Mouse (Mus musculus) spleen, embryonic (tissue): Measurements from ENCODE around the gene Ciao1.
"Not testable (repeated sequence)": the region's sequence is repeated elsewhere in the genome, so short reads cannot be mapped to it uniquely, and the experiment has no call there.

Source experiments
- CTCF ChIA-PET: fragments of 350-600 bp; sonication (Branson Sonifier 250); formaldehyde crosslinking; loops from one replicate; lab custom pipeline; 2022; lab: Charles Lee

The Ciao1 gene

DNA sequence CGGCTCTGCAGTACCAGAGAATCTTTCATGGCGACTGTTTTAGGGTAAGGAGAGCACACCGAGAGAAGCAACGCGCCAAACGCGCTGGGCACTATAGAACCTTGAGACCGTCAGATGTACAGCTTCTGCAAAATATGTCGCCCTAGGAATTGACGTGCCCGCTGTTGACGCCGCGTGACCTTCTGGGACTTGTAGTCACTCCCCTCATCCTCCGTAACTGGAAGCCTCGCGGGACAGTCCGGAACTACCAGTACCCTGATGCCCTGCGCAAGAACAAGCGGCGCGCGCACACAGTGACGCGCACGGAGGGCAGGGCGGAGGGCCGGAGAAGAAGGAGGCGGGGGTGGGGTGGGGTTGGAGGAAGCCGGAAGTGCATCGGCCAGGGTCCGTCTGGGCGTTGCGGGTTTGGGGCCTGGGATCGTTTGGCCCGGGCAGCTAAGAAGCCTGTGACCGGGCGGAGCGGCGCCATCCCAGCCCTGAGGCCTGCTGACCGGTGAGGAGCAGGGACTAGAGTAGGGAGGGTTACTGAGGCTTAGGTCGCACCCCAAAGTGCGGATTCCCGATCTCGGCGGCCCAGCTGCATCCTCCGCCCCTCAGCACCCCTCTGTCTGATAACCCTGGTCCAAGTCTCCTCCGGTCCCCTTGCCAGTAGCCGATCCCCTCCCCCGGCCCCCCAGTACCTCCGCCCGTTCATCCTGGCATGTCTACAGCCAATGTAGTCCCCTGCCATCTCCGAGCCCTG lies at the start of gene Ciao1, which contains the start of gene Tmem127:
Gene Ciao1, minus strand, starts transcription at position 225 of the 742 bp plus-strand sequence.
Gene Tmem127, plus strand, starts transcription at position 317 of the 742 bp plus-strand sequence.
- CTCF ChIA-PET, result interaction anchor here (1.1 kb wide), 1 partner anchor 93 kb away, joined by 3 read pairs; no protein-coding TSS in a partner anchor

- CTCF ChIA-PET, result no interaction called here
These were observed 49.6 kb upstream of the Ciao1 start for GRCm38 (mm10) chr2:127297001-127297805.

DNA sequence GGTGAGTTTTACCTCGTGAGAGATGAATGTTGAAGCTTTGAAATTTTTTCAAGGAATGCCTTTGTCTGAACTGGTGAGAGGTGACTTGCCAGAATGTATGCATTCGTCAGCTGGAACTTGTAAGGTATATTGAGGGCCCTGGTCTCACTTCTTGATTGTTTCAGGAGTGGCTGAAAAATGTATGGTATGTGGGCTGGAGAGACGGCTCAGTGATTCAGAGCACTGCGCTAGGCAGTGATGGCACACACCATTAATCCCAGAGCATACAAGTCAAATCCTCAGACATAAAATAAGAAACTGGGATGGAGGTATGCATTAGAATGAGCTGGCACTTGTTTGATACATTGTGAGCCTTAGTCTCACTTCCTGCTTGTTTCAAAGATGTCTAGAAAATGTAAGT lies 44.6 kb upstream of the Ciao1 start:
- CTCF ChIA-PET, result no interaction called here

- CTCF ChIA-PET, result no interaction called here
These were observed 30.5 kb upstream of the Ciao1 start for GRCm38 (mm10) chr2:127278162-127278561.

DNA sequence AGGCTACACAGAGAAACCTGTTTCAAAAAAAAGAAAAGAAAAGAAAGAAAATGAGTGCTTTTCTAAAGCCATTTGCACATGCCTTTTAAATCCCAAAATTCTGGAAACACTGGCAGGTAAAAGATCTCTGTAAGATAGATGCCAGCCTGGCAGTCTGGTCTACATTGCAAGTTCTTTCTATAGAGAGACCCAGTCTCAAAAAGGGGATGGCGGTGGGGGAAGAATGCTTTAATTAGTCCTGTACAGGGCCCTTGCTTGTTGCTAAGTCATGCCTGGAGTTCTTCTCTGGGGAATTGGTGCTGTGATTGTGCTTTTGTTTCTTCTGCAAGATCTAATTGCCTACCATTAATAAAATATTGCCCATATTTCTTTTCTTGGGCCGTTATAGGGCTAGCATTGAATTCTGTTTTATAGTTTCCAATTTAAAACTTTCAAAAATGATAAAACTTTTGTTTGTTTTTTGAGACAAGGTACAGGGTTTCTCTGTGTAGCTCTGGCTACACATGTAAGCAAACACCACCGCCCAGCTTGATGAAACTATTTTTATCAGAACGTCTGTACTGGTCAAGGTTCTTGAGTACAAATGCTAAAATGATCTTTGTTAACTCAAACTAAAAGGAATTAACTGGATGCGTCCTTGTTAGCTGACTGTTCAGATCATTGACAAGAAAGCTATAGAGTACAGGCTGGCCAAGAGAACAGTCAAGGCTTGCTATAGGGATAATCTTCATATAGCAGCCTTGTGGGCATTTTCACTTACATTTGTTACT lies 28.1 kb upstream of the Ciao1 start:
- CTCF ChIA-PET, result interaction anchor here (0.6 kb wide), 1 partner anchor 1022 kb away, joined by 5 read pairs; no protein-coding TSS in a partner anchor

DNA sequence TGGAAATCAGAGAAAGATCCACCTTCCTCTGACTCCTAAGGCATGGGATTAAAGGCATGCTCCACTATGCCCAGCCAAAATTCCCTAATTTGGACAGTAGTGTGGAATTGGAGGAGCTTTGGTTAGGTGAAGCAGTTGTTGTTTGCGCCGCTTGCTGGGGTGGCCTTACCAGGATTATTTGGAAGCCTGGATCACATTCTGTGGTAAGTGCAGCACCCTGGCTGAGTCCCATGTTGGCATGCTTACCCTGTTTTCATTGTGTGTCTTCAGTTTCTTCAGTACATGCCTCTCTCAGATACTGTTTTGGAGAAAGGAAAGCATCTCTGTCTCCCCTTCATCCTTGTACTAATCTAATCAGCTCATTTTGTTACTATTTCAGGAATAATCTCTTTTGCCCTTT lies 27.0 kb upstream of the Ciao1 start:
- CTCF ChIA-PET, result no interaction called here

GRCm38 (mm10) chr2:127272806-127273205 lies 25.2 kb upstream of the Ciao1 start:
- CTCF ChIA-PET, result no interaction called here

GRCm38 (mm10) chr2:127272049-127272448 lies 24.4 kb upstream of the Ciao1 start:
- CTCF ChIA-PET, result not testable (repeated sequence)

- CTCF ChIA-PET, result interaction anchor here (0.5 kb wide), 1 partner anchor 24 kb away, joined by 3 read pairs; no protein-coding TSS in a partner anchor
These were observed 23.5 kb upstream of the Ciao1 start for GRCm38 (mm10) chr2:127271042-127271515.

GRCm38 (mm10) chr2:127270300-127271041 lies 22.9 kb upstream of the Ciao1 start:
- CTCF ChIA-PET, result interaction anchor here (0.5 kb wide), 1 partner anchor 24 kb away, joined by 3 read pairs; no protein-coding TSS in a partner anchor

DNA sequence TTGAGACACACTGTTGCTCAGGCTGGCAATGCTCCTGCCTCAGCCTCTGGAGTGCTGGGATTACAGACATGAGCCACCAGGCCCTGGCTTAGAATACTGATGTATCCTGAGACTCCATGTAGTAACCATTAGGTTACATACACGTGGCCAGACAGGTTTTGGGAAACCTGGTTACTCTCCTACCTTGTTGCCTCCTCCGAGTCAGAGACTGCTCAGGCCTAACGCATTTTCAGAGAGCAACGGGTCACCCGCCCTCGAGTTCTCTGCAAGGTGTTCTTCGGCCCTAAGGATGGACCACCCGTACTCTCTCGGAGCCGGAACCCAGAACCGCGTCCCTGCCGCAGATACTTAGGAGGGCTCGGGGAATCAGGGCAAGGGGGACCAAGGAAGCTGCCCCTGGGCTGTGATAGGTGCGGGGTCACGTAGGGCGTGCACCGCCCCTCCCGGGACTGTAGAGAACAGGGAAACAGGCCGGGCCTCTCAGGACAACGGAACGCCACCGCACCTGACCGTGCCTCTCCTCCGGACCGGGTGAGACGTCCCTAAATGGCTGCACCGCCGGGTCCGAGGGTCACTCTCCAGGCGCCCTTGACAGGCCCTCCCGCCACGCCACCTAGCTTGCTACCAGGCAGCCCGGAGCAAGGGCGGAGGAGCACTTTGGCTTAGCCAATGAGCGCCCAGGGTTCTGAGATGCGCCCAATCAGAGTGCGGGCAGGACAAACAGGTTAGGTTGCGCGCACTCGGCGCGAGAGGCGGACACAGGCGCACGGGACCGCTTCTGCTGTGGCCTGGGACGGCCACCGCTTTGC lies 22.1 kb upstream of the Ciao1 start, which contains the start of gene Stard7:
Gene Stard7, plus strand, starts transcription at position 728 of the 809 bp plus-strand sequence.
- CTCF ChIA-PET, result interaction anchor here (0.9 kb wide), 1 partner anchor 38 kb away, joined by 4 read pairs; no protein-coding TSS in a partner anchor

GRCm38 (mm10) chr2:127267854-127268253 lies 20.2 kb upstream of the Ciao1 start:
- CTCF ChIA-PET, result no interaction called here

- CTCF ChIA-PET, result interaction anchor here (0.6 kb wide), 1 partner anchor 78 kb away, joined by 7 read pairs; no protein-coding TSS in a partner anchor
These were observed 14.9 kb upstream of the Ciao1 start for GRCm38 (mm10) chr2:127262480-127262879.

- CTCF ChIA-PET, result interaction anchor here (0.7 kb wide), 1 partner anchor 11 kb away, joined by 3 read pairs; no protein-coding TSS in a partner anchor
These were observed 11.7 kb upstream of the Ciao1 start for GRCm38 (mm10) chr2:127259340-127259739.

GRCm38 (mm10) chr2:127255294-127255693 lies 7.7 kb upstream of the Ciao1 start:
- CTCF ChIA-PET, result no interaction called here

GRCm38 (mm10) chr2:127254604-127255134 lies 7.1 kb upstream of the Ciao1 start:
- CTCF ChIA-PET, result no interaction called here

DNA sequence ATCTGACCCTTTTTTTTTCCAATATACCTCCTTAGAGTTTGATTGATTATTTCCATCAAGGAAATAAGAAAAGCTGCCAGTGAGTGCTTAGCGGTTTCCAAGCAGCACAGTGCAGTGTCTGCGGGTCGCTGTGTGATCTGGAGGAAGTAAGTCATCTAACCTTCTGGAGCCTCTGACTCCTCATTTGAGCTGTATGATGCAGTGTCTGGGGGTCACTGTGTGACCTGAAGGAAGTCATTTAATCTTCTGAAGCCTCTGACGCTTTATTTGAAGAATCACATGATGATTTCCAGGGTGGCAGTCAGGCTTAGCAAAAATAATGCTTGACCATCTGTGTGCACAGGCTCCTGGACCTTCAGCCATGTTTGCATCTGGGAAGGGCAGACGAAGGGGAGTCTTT lies 5.2 kb upstream of the Ciao1 start:
- CTCF ChIA-PET, result no interaction called here

DNA sequence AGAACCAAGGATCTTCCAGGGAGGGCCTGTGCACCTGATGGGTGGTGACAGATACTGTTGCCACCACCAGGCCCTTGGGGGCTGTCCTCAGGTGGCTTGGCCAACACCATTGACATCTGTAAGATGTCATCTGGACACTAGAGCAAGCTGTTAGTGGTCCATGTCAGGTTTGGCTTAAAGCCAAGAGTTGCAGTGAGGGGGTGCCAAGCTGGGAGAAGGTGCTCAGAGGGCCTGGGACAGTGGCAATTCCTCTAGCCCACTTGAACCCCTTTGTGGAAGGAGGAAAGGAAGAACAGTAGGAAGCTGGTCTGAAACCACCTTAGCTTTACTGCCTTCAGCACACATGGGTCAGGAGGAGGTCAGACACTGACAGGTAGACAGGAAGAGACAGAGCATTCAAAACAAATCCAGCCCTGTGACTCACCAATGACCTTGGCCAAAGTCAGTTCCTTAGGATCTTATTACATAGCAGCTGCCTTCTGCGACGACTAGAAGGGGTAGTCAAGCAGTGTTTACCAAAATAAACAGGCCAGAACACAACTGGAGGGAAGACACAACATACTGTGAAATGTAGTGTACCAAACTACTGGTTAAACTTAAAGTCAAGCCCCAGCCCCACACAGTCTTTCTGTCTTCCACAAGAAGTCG lies 4.4 kb upstream of the Ciao1 start:
- CTCF ChIA-PET, result interaction anchor here (0.6 kb wide), 1 partner anchor 57 kb away, joined by 3 read pairs; no protein-coding TSS in a partner anchor
